Mouse (Mus musculus): ENCODE measurements at regions not wholly inside any gene's neighbourhood (a gene's known extent, or its start where the extent isn't known, plus 50 kb on each side); places are given as distances from the start of the nearest gene placed in this dataset.

GRCm38 (mm10) chr6:51025411-51025810, 371.2 kb upstream of the Npvf start:
- H3K4me2 ChIP-seq (ENCODE audit: low read depth, low read length): no peak overlapping the region
- no peak for ATAC-seq (ENCODE audit: low read depth)
- 62% methylated on average over 3 of the region's 3 CpGs for WGBS
- no peak overlapping the region for H3K9ac ChIP-seq (ENCODE audit: low read depth, low read length)
- no peak for DNase-seq (ENCODE audit: low spot score)
- H3K27ac ChIP-seq (replicated peaks; ENCODE audit: low read depth, low read length): no peak overlapping the region
- peaks cover 21% of the 10 kb centered on the region for H3K4me1 ChIP-seq (ENCODE audit: control insufficient read depth, insufficient read depth, low read length)
- no peaks in the 10 kb centered on the region for H3K36me3 ChIP-seq (ENCODE audit: control insufficient read depth, insufficient read depth, low read length)
- H3K4me3 ChIP-seq (ENCODE audit: low read depth, low read length): no peak overlapping the region
- no peaks in the 10 kb centered on the region for H3K27me3 ChIP-seq (replicated peaks; ENCODE audit: control insufficient read depth, insufficient read depth, low read length)
- H3K9me3 ChIP-seq (ENCODE audit: control insufficient read depth, low read length): no peaks in the 10 kb centered on the region

- Histone ChIP-seq H3K36me3 (ENCODE audit: control insufficient read depth, insufficient read depth, low read length) (no peaks in the 10 kb centered on the region), H3K4me1 (ENCODE audit: control insufficient read depth, insufficient read depth, low read length) (peaks cover 17% of the 10 kb centered on the region), H3K4me2 (ENCODE audit: low read depth, low read length) (no peak overlapping the region), H3K9ac (ENCODE audit: low read depth, low read length) (no peak overlapping the region), H3K9me3 (ENCODE audit: control insufficient read depth, low read length) (no peaks in the 10 kb centered on the region), H3K4me3 (ENCODE audit: low read depth, low read length) (no peak overlapping the region), H3K27ac (replicated peaks; ENCODE audit: low read depth, low read length) (peak overlapping the region; percentile 28; the same call in 1 of the 2 replicates), H3K27me3 (replicated peaks; ENCODE audit: control insufficient read depth, insufficient read depth, low read length) (no peaks in the 10 kb centered on the region)
- WGBS: 46% methylated on average over 2 of the region's 2 CpGs
- ATAC-seq (ENCODE audit: low read depth): no peak
- DNase-seq (ENCODE audit: low spot score): no peak
These were observed 373.1 kb upstream of the Npvf start for GRCm38 (mm10) chr6:51027296-51027695.

- Histone ChIP-seq H3K4me2 (ENCODE audit: low read depth, low read length) (no peak overlapping the region), H3K27ac (replicated peaks; ENCODE audit: low read depth, low read length) (no peak overlapping the region), H3K4me1 (ENCODE audit: control insufficient read depth, insufficient read depth, low read length) (peaks cover 9% of the 10 kb centered on the region; the same call in 1 of the 2 replicates), H3K36me3 (ENCODE audit: control insufficient read depth, insufficient read depth, low read length) (no peaks in the 10 kb centered on the region), H3K9me3 (ENCODE audit: control insufficient read depth, low read length) (no peaks in the 10 kb centered on the region), H3K4me3 (ENCODE audit: low read depth, low read length) (no peak overlapping the region), H3K27me3 (replicated peaks; ENCODE audit: control insufficient read depth, insufficient read depth, low read length) (no peaks in the 10 kb centered on the region), H3K9ac (ENCODE audit: low read depth, low read length) (no peak overlapping the region)
- ATAC-seq (ENCODE audit: low read depth) (no peak), DNase-seq (ENCODE audit: low spot score) (no peak)
- WGBS: 80% methylated on average over 3 of the region's 3 CpGs
These were observed 375.3 kb upstream of the Npvf start for GRCm38 (mm10) chr6:51029516-51029915.

- 86% methylated on average over 3 of the region's 3 CpGs for WGBS
- peaks cover 9% of the 10 kb centered on the region; the same call in 1 of the 2 replicates for H3K4me1 ChIP-seq (ENCODE audit: control insufficient read depth, insufficient read depth, low read length)
These were observed 375.7 kb upstream of the Npvf start for GRCm38 (mm10) chr6:51029953-51030352.

GRCm38 (mm10) chr6:51033835-51034234, 379.6 kb upstream of the Npvf start:
- WGBS: 76% methylated on average over 6 of the region's 6 CpGs

More at GRCm38 (mm10) chr6:51029953-51030352, 375.7 kb upstream of the Npvf start:
- DNase-seq (ENCODE audit: low spot score) (no peak), ATAC-seq (ENCODE audit: low read depth) (no peak)
- H3K4me2 ChIP-seq (ENCODE audit: low read depth, low read length): no peak overlapping the region
- H3K4me3 ChIP-seq (ENCODE audit: low read depth, low read length): no peak overlapping the region
- H3K36me3 ChIP-seq (ENCODE audit: control insufficient read depth, insufficient read depth, low read length): no peaks in the 10 kb centered on the region
- H3K9me3 ChIP-seq (ENCODE audit: control insufficient read depth, low read length): no peaks in the 10 kb centered on the region
- no peak overlapping the region for H3K27ac ChIP-seq (replicated peaks; ENCODE audit: low read depth, low read length)
- no peaks in the 10 kb centered on the region for H3K27me3 ChIP-seq (replicated peaks; ENCODE audit: control insufficient read depth, insufficient read depth, low read length)
- H3K9ac ChIP-seq (ENCODE audit: low read depth, low read length): no peak overlapping the region

GRCm38 (mm10) chr6:51036074-51036473, 381.8 kb upstream of the Npvf start:
- no peak overlapping the region for H3K9ac ChIP-seq (ENCODE audit: low read depth, low read length)
- H3K4me3 ChIP-seq (ENCODE audit: low read depth, low read length): no peak overlapping the region
- peak overlapping the region; percentile 34; the same call in 1 of the 2 replicates for H3K27ac ChIP-seq (replicated peaks; ENCODE audit: low read depth, low read length)
- WGBS: 55% methylated on average over 4 of the region's 4 CpGs
- no peaks in the 10 kb centered on the region for H3K36me3 ChIP-seq (ENCODE audit: control insufficient read depth, insufficient read depth, low read length)
- H3K4me1 ChIP-seq (ENCODE audit: control insufficient read depth, insufficient read depth, low read length): 0 out of 2 replicates have a peak, but pooled peaks cover 4% of the 10 kb centered on the region
- no peaks in the 10 kb centered on the region for H3K9me3 ChIP-seq (ENCODE audit: control insufficient read depth, low read length)
- DNase-seq (ENCODE audit: low spot score) (no peak), ATAC-seq (ENCODE audit: low read depth) (no peak)
- H3K27me3 ChIP-seq (replicated peaks; ENCODE audit: control insufficient read depth, insufficient read depth, low read length): no peaks in the 10 kb centered on the region
- H3K4me2 ChIP-seq (ENCODE audit: low read depth, low read length): no peak overlapping the region

More at GRCm38 (mm10) chr6:51033835-51034234, 379.6 kb upstream of the Npvf start:
- Histone ChIP-seq H3K27me3 (replicated peaks; ENCODE audit: control insufficient read depth, insufficient read depth, low read length) (no peaks in the 10 kb centered on the region), H3K4me2 (ENCODE audit: low read depth, low read length) (no peak overlapping the region), H3K27ac (replicated peaks; ENCODE audit: low read depth, low read length) (no peak overlapping the region), H3K4me3 (ENCODE audit: low read depth, low read length) (no peak overlapping the region), H3K9me3 (ENCODE audit: control insufficient read depth, low read length) (no peaks in the 10 kb centered on the region), H3K36me3 (ENCODE audit: control insufficient read depth, insufficient read depth, low read length) (no peaks in the 10 kb centered on the region), H3K4me1 (ENCODE audit: control insufficient read depth, insufficient read depth, low read length) (0 out of 2 replicates have a peak, but pooled peaks cover 2% of the 10 kb centered on the region), H3K9ac (ENCODE audit: low read depth, low read length) (no peak overlapping the region)
- DNase-seq (ENCODE audit: low spot score) (no peak), ATAC-seq (ENCODE audit: low read depth) (no peak)

GRCm38 (mm10) chr6:51036553-51036952, 382.3 kb upstream of the Npvf start:
- no peak overlapping the region for H3K4me3 ChIP-seq (ENCODE audit: low read depth, low read length)
- DNase-seq (ENCODE audit: low spot score) (peak; percentile 78), ATAC-seq (ENCODE audit: low read depth) (0 out of 2 replicates have a peak, but pooled peaks have one; percentile 12)
- WGBS: 13% methylated on average over 1 of the region's 1 CpGs
- H3K4me1 ChIP-seq (ENCODE audit: control insufficient read depth, insufficient read depth, low read length): 0 out of 2 replicates have a peak, but pooled peaks cover 4% of the 10 kb centered on the region
- H3K36me3 ChIP-seq (ENCODE audit: control insufficient read depth, insufficient read depth, low read length): no peaks in the 10 kb centered on the region
- no peaks in the 10 kb centered on the region for H3K27me3 ChIP-seq (replicated peaks; ENCODE audit: control insufficient read depth, insufficient read depth, low read length)
- no peak overlapping the region for H3K27ac ChIP-seq (replicated peaks; ENCODE audit: low read depth, low read length)
- no peaks in the 10 kb centered on the region for H3K9me3 ChIP-seq (ENCODE audit: control insufficient read depth, low read length)
- H3K9ac ChIP-seq (ENCODE audit: low read depth, low read length): no peak overlapping the region
- H3K4me2 ChIP-seq (ENCODE audit: low read depth, low read length): no peak overlapping the region

GRCm38 (mm10) chr6:51036956-51037355, 382.7 kb upstream of the Npvf start:
- ATAC-seq (ENCODE audit: low read depth): 0 out of 2 replicates have a peak, but pooled peaks have one; percentile 37
- peak overlapping the region; percentile 30 for H3K27ac ChIP-seq (replicated peaks; ENCODE audit: low read depth, low read length)
- 36% methylated on average over 4 of the region's 4 CpGs for whole genome bisulfite sequencing
- H3K27me3 ChIP-seq (replicated peaks; ENCODE audit: control insufficient read depth, insufficient read depth, low read length): no peaks in the 10 kb centered on the region
- no peaks in the 10 kb centered on the region for H3K9me3 ChIP-seq (ENCODE audit: control insufficient read depth, low read length)
- H3K4me2 ChIP-seq (ENCODE audit: low read depth, low read length): no peak overlapping the region
- H3K36me3 ChIP-seq (ENCODE audit: control insufficient read depth, insufficient read depth, low read length): no peaks in the 10 kb centered on the region
- H3K4me1 ChIP-seq (ENCODE audit: control insufficient read depth, insufficient read depth, low read length): 0 out of 2 replicates have a peak, but pooled peaks cover 4% of the 10 kb centered on the region
- H3K4me3 ChIP-seq (ENCODE audit: low read depth, low read length): no peak overlapping the region
- DNase-seq (ENCODE audit: low spot score): no peak
- H3K9ac ChIP-seq (ENCODE audit: low read depth, low read length): no peak overlapping the region

GRCm38 (mm10) chr6:51039486-51040180, 385.4 kb upstream of the Npvf start:
- H3K9me3 ChIP-seq (ENCODE audit: control insufficient read depth, low read length): no peaks in the 10 kb centered on the region
- H3K4me1 ChIP-seq (ENCODE audit: control insufficient read depth, insufficient read depth, low read length): 0 out of 2 replicates have a peak, but pooled peaks cover 4% of the 10 kb centered on the region
- H3K4me2 ChIP-seq (ENCODE audit: low read depth, low read length): no peak overlapping the region
- H3K27me3 ChIP-seq (replicated peaks; ENCODE audit: control insufficient read depth, insufficient read depth, low read length): no peaks in the 10 kb centered on the region
- WGBS: 61% methylated on average over 20 of the region's 20 CpGs
- no peaks in the 10 kb centered on the region for H3K36me3 ChIP-seq (ENCODE audit: control insufficient read depth, insufficient read depth, low read length)
- H3K27ac ChIP-seq (replicated peaks; ENCODE audit: low read depth, low read length): peak overlapping the region; percentile 35; the same call in 1 of the 2 replicates
- H3K9ac ChIP-seq (ENCODE audit: low read depth, low read length): no peak overlapping the region
- H3K4me3 ChIP-seq (ENCODE audit: low read depth, low read length): no peak overlapping the region
- no peak for DNase-seq (ENCODE audit: low spot score)
- ATAC-seq (ENCODE audit: low read depth): no peak
